Comparison of ENCODE assay signal across 13 mouse cellular contexts in the genomic region with DNA sequence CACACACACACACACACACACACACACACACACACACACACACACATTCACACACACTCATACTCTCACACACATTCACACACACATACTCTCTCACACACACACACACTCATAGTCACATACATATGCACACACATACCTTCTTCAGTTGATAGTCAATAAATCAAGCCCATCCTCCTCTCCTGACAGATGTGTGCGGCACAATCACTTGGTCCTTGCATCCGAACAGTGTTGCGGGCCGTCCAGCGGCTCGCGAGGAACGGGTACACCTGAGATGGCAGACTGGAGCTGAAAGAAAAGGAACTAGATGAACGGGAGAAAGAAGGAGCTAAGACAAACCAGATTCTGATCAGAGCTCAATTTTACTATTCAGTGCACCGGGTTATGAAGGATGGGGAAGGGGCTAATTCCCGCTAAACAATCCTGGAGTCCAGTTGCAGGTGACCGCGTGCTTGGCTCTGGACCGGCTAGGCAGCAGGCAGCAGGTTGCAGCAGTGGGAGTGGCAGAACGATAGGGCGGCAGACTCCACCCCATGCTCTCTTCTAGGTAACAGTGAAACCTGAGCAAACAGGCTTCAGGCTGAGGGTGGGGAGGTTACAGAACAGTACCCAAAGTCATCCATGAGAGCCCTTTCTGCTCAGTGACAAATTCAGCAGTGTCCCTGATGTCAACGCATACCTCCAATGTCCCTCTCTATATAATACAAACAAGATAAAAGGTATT.
A peak's percentile ranks its signal among the peaks of the same experiment; 100 is the strongest.
DNase-seq lines count a peak whose midpoint lies in the region; ATAC-seq and TF ChIP-seq lines count a peak whose summit lies in the region.
"Had no signal": no experiment of that assay in that cellular context is flagged by ENCODE, and none has a peak within 500 bp of the region (broad histone marks: within the 10 kb centered on the region; RNA-seq: fewer than 3 reads in every experiment).

No protein-coding gene starts in this region.

- ATAC-seq in embryonic facial prominence, embryonic 14.5 days (ENCODE audit: low read depth): no peak; the same call in 1 of the 2 replicates
- ATAC-seq in intestine, embryonic 15.5 days: peak; percentile 88
- ATAC-seq in kidney, postnatal 0 days (replicated peaks; ENCODE audit: low FRiP score, low read depth): peak; percentile 68; the same call in 1 of the 2 replicates
- ATAC-seq: hindbrain, embryonic 16.5 days; liver, embryonic 12.5 days had no signal

- H3K4me3 ChIP-seq in embryonic facial prominence, embryonic 14.5 days (ENCODE audit: low read depth, low read length): no peak overlapping the region
- no peak overlapping the region for H3K4me3 ChIP-seq in intestine, embryonic 15.5 days (replicated peaks)
- no peak overlapping the region for H3K4me3 ChIP-seq in kidney, postnatal 0 days (replicated peaks; ENCODE audit: low read depth, low read length)
- H3K4me3 ChIP-seq: liver, embryonic 12.5 days; myocyte had no signal

- H3K27ac ChIP-seq in embryonic facial prominence, embryonic 14.5 days (replicated peaks; ENCODE audit: low read depth, low read length): no peak overlapping the region
- no peak overlapping the region for H3K27ac ChIP-seq in intestine, embryonic 15.5 days
- H3K27ac ChIP-seq in kidney, postnatal 0 days: no peak overlapping the region
- H3K27ac ChIP-seq: liver, embryonic 12.5 days had no signal

- H3K27me3 ChIP-seq in embryonic facial prominence, embryonic 14.5 days (replicated peaks; ENCODE audit: control insufficient read depth, insufficient read depth, low read length): no peaks in the 10 kb centered on the region
- no peaks in the 10 kb centered on the region for H3K27me3 ChIP-seq in intestine, embryonic 15.5 days (replicated peaks)
- H3K27me3 ChIP-seq in kidney, postnatal 0 days (ENCODE audit: insufficient read depth, low read length): no peaks in the 10 kb centered on the region
- H3K27me3 ChIP-seq: liver, embryonic 12.5 days had no signal

- H3K4me2 ChIP-seq in embryonic facial prominence, embryonic 14.5 days (ENCODE audit: low read depth, low read length): 0 out of 2 replicates have a peak overlapping the region, but pooled peaks have one; percentile 15
- H3K4me2 ChIP-seq in intestine, embryonic 15.5 days (replicated peaks): peak overlapping the region; percentile 38
- H3K4me2 ChIP-seq in kidney, postnatal 0 days (ENCODE audit: low read length): 0 out of 2 replicates have a peak overlapping the region, but pooled peaks have one; percentile 18
- H3K4me2 ChIP-seq: liver, embryonic 12.5 days had no signal

- whole genome bisulfite sequencing in embryonic facial prominence, embryonic 14.5 days: 71% methylated on average over 17 of the region's 17 CpGs
- WGBS in intestine, embryonic 15.5 days: 58% methylated on average over 17 of the region's 17 CpGs
- WGBS in kidney, postnatal 0 days: 48% methylated on average over 17 of the region's 17 CpGs

- DNase-seq in embryonic facial prominence, embryonic 14.5 days (ENCODE audit: low spot score): no peak
- peak; percentile 34 for DNase-seq in kidney, postnatal 0 days (ENCODE audit: low spot score)
- DNase-seq in lung, postnatal 14 days: peak; percentile 2
- no peak for DNase-seq in spleen, postnatal 14 days (ENCODE audit: low spot score in 2 of 2)
- DNase-seq in spleen, postnatal 4 days (ENCODE audit: low spot score in 2 of 2): no peak
- DNase-seq in layer of hippocampus, adult 8-10 months (ENCODE audit: low spot score in 2 of 2): no peak
- DNase-seq: cerebellum, adult 18-20 months; heart, postnatal 14 days; right cerebral cortex, postnatal 4 days had no signal

- TF ChIP-seq CTCF in kidney, postnatal 0 days (IDR thresholded peaks at IDR 0.05; ENCODE audit: low read depth): no peak

- no peaks in the 10 kb centered on the region for H3K36me3 ChIP-seq in embryonic facial prominence, embryonic 14.5 days (ENCODE audit: control insufficient read depth, insufficient read depth, low read length)
- H3K36me3 ChIP-seq in intestine, embryonic 15.5 days: no peaks in the 10 kb centered on the region
- no peaks in the 10 kb centered on the region for H3K36me3 ChIP-seq in kidney, postnatal 0 days (ENCODE audit: insufficient read depth, low read length)
- H3K36me3 ChIP-seq: liver, embryonic 12.5 days had no signal

- H3K9me3 ChIP-seq in embryonic facial prominence, embryonic 14.5 days (ENCODE audit: control insufficient read depth, low read length): no peaks in the 10 kb centered on the region
- H3K9me3 ChIP-seq in intestine, embryonic 15.5 days: no peaks in the 10 kb centered on the region
- H3K9me3 ChIP-seq in kidney, postnatal 0 days (replicated peaks; ENCODE audit: low read length): no peaks in the 10 kb centered on the region
- H3K9me3 ChIP-seq: liver, embryonic 12.5 days had no signal

- no peak overlapping the region for H3K9ac ChIP-seq in embryonic facial prominence, embryonic 14.5 days (ENCODE audit: low read depth, low read length)
- H3K9ac ChIP-seq in intestine, embryonic 15.5 days: no peak overlapping the region
- H3K9ac ChIP-seq in kidney, postnatal 0 days (ENCODE audit: low read depth, low read length): no peak overlapping the region
- H3K9ac ChIP-seq: liver, embryonic 12.5 days had no signal

- H3K4me1 ChIP-seq in embryonic facial prominence, embryonic 14.5 days (ENCODE audit: control insufficient read depth, insufficient read depth, low read length): no peaks in the 10 kb centered on the region
- no peaks in the 10 kb centered on the region for H3K4me1 ChIP-seq in intestine, embryonic 15.5 days (replicated peaks)
- H3K4me1 ChIP-seq in kidney, postnatal 0 days (replicated peaks; ENCODE audit: insufficient read depth, low read length): no peaks in the 10 kb centered on the region
- H3K4me1 ChIP-seq: liver, embryonic 12.5 days had no signal

Comparison
In these comparisons a context has a peak if more than half of its experiments do, and no peak if none do; other contexts are left out.
1. DNase-seq: peak in kidney, postnatal 0 days (single experiment) and lung, postnatal 14 days (single experiment); none in embryonic facial prominence, embryonic 14.5 days (single experiment), spleen, postnatal 14 days (0 of 2), spleen, postnatal 4 days (0 of 2) and layer of hippocampus, adult 8-10 months (0 of 2).
2. Peak in every context shown above with its lines, with median percentiles within 50 percentile points of each other: H3K4me2 ChIP-seq.